Mouse (Mus musculus) spleen, postnatal 4 days (tissue): ENCODE results near the gene Ahnak.
"Not testable (repeated sequence)": the region's sequence is repeated elsewhere in the genome, so short reads cannot be mapped to it uniquely, and the experiment has no call there.

Experiments used
- DNase-seq, 2 experiments: peaks; one replicate each; pipeline ENCODE4 v3.0.0; 2022; ENCODE audit warnings: low spot score in 2 of 2

Ahnak gene

GRCm38 (mm10) chr19:9065621-9066561 is 76.8 kb downstream of the Ahnak start:
- no peak for DNase-seq

- DNase-seq = no peak
Observed at GRCm38 (mm10) chr19:9067292-9067691, 78.2 kb downstream of the Ahnak start.

- no peak for DNase-seq
Observed at GRCm38 (mm10) chr19:9069687-9070307, 80.7 kb downstream of the Ahnak start.

GRCm38 (mm10) chr19:9070316-9070715 is 81.2 kb downstream of the Ahnak start:
- DNase-seq = no peak

GRCm38 (mm10) chr19:9071456-9072156 is 82.5 kb downstream of the Ahnak start:
- DNase-seq = peak in 1 of 2 experiments; percentile 46

- no peak for DNase-seq
Observed at GRCm38 (mm10) chr19:9072157-9072530, 83.1 kb downstream of the Ahnak start.

GRCm38 (mm10) chr19:9073776-9074411 is 84.8 kb downstream of the Ahnak start:
- DNase-seq = no peak

- no peak for DNase-seq
Observed at GRCm38 (mm10) chr19:9074424-9074823, 85.3 kb downstream of the Ahnak start.

- DNase-seq = no peak
Observed at GRCm38 (mm10) chr19:9075558-9075957, 86.5 kb downstream of the Ahnak start.

- DNase-seq = no peak
Observed at GRCm38 (mm10) chr19:9076035-9076434, 87.0 kb downstream of the Ahnak start.

- DNase-seq = no peak
Observed at GRCm38 (mm10) chr19:9076982-9077660, 88.0 kb downstream of the Ahnak start.

GRCm38 (mm10) chr19:9079916-9080315 is 90.8 kb downstream of the Ahnak start:
- no peak for DNase-seq

- no peak for DNase-seq
Observed at GRCm38 (mm10) chr19:9081311-9082190, 92.5 kb downstream of the Ahnak start.

- DNase-seq = peak; percentile 79 to 93
Observed at GRCm38 (mm10) chr19:9082191-9083009, 93.3 kb downstream of the Ahnak start.

- DNase-seq = no peak
Observed at GRCm38 (mm10) chr19:9083010-9083355, 93.9 kb downstream of the Ahnak start.

- not testable (repeated sequence) for DNase-seq
Observed at GRCm38 (mm10) chr19:9083892-9084291, 94.8 kb downstream of the Ahnak start.

- DNase-seq = no peak
Observed at GRCm38 (mm10) chr19:9087821-9088220, 98.7 kb downstream of the Ahnak start, which contains the start of gene Scgb1a1. Gene Scgb1a1 (minus strand): TSS chr19:9087958.

GRCm38 (mm10) chr19:9090191-9090590 is 101.1 kb downstream of the Ahnak start:
- no peak for DNase-seq

- no peak for DNase-seq
Observed at GRCm38 (mm10) chr19:9090709-9091108, 101.6 kb downstream of the Ahnak start.
